Mouse (Mus musculus): ENCODE measurements around the gene Sap25.

GRCm38 (mm10) chr5:137670240-137670639 is 29.1 kb downstream of the Sap25 start:
- TF ChIP-seq POLR2A (IDR thresholded peaks at IDR 0.05; ENCODE audit: insufficient read depth, low read depth, low read length) (no peak), CTCF (IDR thresholded peaks at IDR 0.05) (peak; percentile 54)

All from heart, adult 2 months (tissue).